Mouse (Mus musculus): ENCODE results near the gene Rnls. TPM values are rescaled to one million over a fixed set of nuclear protein-coding genes. Genes with fewer than 3 reads are reported as not detected.

Rnls gene
- total RNA-seq, 4 experiments from 2014 or later = 9.5 to 10.9 (median 10.3) TPM

GRCm38 (mm10) chr19:33109141-33109540, 283.0 kb downstream of the Rnls start:
- DNase-seq (ENCODE audit: low spot score in 2 of 2) = no peak

- DNase-seq (ENCODE audit: low spot score in 2 of 2) = no peak
These were observed 288.2 kb downstream of the Rnls start for GRCm38 (mm10) chr19:33103851-33104250.

- no peak for DNase-seq (ENCODE audit: low spot score in 2 of 2)
These were observed 289.3 kb downstream of the Rnls start for GRCm38 (mm10) chr19:33102783-33103139.

GRCm38 (mm10) chr19:33102008-33102782, 289.9 kb downstream of the Rnls start:
- DNase-seq (ENCODE audit: low spot score in 2 of 2) = no peak

GRCm38 (mm10) chr19:33101093-33102007, 290.7 kb downstream of the Rnls start:
- DNase-seq (ENCODE audit: low spot score in 2 of 2) = no peak

GRCm38 (mm10) chr19:33100598-33100997, 291.5 kb downstream of the Rnls start:
- no peak for DNase-seq (ENCODE audit: low spot score in 2 of 2)

GRCm38 (mm10) chr19:33100031-33100430, 292.1 kb downstream of the Rnls start:
- DNase-seq (ENCODE audit: low spot score in 2 of 2) = no peak

GRCm38 (mm10) chr19:33099201-33099788, 292.8 kb downstream of the Rnls start:
- no peak for DNase-seq (ENCODE audit: low spot score in 2 of 2)

GRCm38 (mm10) chr19:33097691-33098090, 294.4 kb downstream of the Rnls start:
- DNase-seq (ENCODE audit: low spot score in 2 of 2) = no peak

- DNase-seq (ENCODE audit: low spot score in 2 of 2) = no peak
These were observed 295.5 kb downstream of the Rnls start for GRCm38 (mm10) chr19:33096581-33096980.

GRCm38 (mm10) chr19:33092575-33092974, 299.5 kb downstream of the Rnls start:
- DNase-seq (ENCODE audit: low spot score in 2 of 2) = no peak

- DNase-seq (ENCODE audit: low spot score in 2 of 2) = no peak
These were observed 300.8 kb downstream of the Rnls start for GRCm38 (mm10) chr19:33091324-33091723.

- no peak for DNase-seq (ENCODE audit: low spot score in 2 of 2)
These were observed 303.2 kb downstream of the Rnls start for GRCm38 (mm10) chr19:33088868-33089267.

GRCm38 (mm10) chr19:33087961-33088360, 304.1 kb downstream of the Rnls start:
- DNase-seq (ENCODE audit: low spot score in 2 of 2) = no peak

Small RNA genes within 50 kb of the gene (microRNA-seq; reads per million reads assigned to microRNA genes)
- not detected for gene Mir3970

Other genes with a start within 250 kb of the Rnls start
- under 1 TPM; 0.12 to 0.44 (median 0.22) TPM for gene Lipo4, start 125.5 kb upstream of the Rnls start, total RNA-seq (2022)
- not detected for gene Gm8978, start 233.0 kb upstream of the Rnls start, total RNA-seq (2022)

All from gastrocnemius, adult 8-10 months (tissue).